Mouse (Mus musculus): Measurements from ENCODE around the gene Rims4. TPM values are rescaled to one million over a fixed set of nuclear protein-coding genes. Genes with fewer than 3 reads are reported as not detected.

The Rims4 gene
- polyA plus RNA-seq, 1 experiment: 30.3 TPM

DNA sequence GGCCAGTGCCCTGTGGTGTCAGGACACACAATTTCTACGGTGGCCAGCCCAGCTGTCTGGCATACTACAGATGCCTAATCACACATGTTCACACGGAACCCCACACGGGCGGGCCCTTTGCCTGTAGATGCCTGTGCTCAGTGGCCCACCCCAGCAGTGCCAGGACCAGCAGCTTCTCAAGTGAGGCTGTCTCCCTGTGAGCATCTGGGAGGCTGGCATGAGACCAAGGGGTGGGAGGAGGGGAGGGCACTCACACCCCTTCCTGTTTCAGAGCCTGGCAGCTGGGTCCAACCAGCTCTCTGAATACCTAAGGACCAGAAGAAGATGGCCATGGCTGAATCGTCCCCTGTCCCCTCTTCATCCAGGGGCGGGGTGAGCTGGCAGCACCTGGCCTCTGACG is 43.0 kb downstream of the Rims4 start:
- Histone ChIP-seq H3K27me3 (ENCODE audit: control insufficient read depth, insufficient read depth, low read length) (no peaks in the 10 kb centered on the region), H3K4me1 (ENCODE audit: control insufficient read depth, insufficient read depth, low read length) (peaks cover 31% of the 10 kb centered on the region), H3K27ac (ENCODE audit: insufficient read depth, low read length) (no peak overlapping the region), H3K4me3 (replicated peaks; ENCODE audit: insufficient read depth, low read depth, low read length) (no peak overlapping the region)
- no peak for TF ChIP-seq POLR2A (IDR thresholded peaks at IDR 0.05; ENCODE audit: borderline replicate concordance, insufficient read depth, low read length)
- TF ChIP-seq CTCF (IDR thresholded peaks at IDR 0.05; ENCODE audit: borderline replicate concordance, insufficient read depth, low read depth, low read length): no peak
- 45% methylated on average over 7 of the region's 7 CpGs for WGBS
- no peak for DNase-seq

DNA sequence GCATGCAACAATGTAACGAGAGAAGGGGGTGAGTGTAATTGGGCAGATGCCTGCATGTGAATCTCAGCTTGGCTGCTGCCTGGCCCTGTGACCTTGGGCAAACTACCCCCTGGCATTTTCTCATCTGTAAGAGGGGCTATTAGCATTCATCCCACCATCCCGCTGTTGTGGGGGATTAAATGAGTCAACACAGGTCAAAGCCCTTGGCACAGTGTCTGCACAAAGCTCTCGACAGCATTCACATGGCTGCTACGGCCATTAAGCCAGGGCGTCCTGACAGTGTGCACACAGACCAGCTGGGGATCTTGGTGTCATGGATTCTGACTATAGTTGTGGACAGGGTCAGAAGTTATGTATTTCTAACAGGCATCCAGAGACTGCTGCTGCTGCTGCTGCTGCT is 43.6 kb downstream of the Rims4 start:
- Histone ChIP-seq H3K27ac (ENCODE audit: insufficient read depth, low read length) (no peak overlapping the region), H3K4me3 (replicated peaks; ENCODE audit: insufficient read depth, low read depth, low read length) (no peak overlapping the region), H3K4me1 (ENCODE audit: control insufficient read depth, insufficient read depth, low read length) (peaks cover 31% of the 10 kb centered on the region), H3K27me3 (ENCODE audit: control insufficient read depth, insufficient read depth, low read length) (no peaks in the 10 kb centered on the region)
- no peak for DNase-seq
- TF ChIP-seq POLR2A (IDR thresholded peaks at IDR 0.05; ENCODE audit: borderline replicate concordance, insufficient read depth, low read length) (no peak), CTCF (IDR thresholded peaks at IDR 0.05; ENCODE audit: borderline replicate concordance, insufficient read depth, low read depth, low read length) (no peak)
- WGBS: 55% methylated on average over 5 of the region's 5 CpGs

DNA sequence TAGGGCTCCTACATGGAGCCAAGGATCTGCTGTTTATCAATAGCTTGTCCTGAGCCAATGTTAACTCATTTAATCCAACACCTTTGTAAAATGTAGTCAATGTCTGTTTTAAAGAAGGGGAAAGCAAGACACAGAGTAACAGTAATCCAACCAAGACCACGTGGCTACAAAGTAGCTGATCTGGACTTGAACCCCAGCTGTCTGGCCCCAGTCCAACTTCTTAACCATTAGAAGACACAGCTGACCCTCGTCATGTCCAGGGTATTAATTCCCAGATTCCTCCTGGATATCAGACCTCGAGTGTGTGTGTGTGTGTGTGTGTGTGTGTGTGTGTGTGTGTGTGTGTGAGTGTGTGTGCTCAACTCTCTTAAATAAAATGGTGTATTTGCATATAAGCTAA is 46.6 kb downstream of the Rims4 start:
- DNase-seq: no peak
- Histone ChIP-seq H3K4me1 (ENCODE audit: control insufficient read depth, insufficient read depth, low read length) (peaks cover 28% of the 10 kb centered on the region), H3K27me3 (ENCODE audit: control insufficient read depth, insufficient read depth, low read length) (no peaks in the 10 kb centered on the region), H3K27ac (ENCODE audit: insufficient read depth, low read length) (no peak overlapping the region), H3K4me3 (replicated peaks; ENCODE audit: insufficient read depth, low read depth, low read length) (no peak overlapping the region)
- WGBS: 52% methylated on average over 3 of the region's 3 CpGs
- TF ChIP-seq POLR2A (IDR thresholded peaks at IDR 0.05; ENCODE audit: borderline replicate concordance, insufficient read depth, low read length) (no peak), CTCF (IDR thresholded peaks at IDR 0.05; ENCODE audit: borderline replicate concordance, insufficient read depth, low read depth, low read length) (no peak)

DNA sequence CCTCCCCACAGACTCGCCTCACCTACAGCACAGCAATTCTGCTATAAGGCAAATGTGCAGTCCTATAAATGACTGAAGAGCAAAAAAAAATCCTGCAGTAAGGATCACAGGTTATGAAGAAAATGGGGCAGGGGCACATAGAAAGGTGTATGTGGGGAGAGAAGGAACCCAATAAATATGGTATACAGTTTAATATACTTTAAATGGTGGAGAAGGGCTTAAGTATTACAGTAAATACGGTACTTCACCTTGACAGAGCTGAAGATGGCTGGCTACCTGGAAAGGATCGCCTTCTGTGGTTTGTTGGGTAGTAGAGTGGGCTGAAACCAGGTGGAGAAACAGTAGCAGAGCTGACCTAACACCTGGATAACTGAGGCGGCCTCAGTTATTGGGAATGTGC is 47.2 kb downstream of the Rims4 start:
- no peak for DNase-seq
- 92% methylated on average over 4 of the region's 4 CpGs for WGBS
- Histone ChIP-seq H3K4me3 (replicated peaks; ENCODE audit: insufficient read depth, low read depth, low read length) (no peak overlapping the region), H3K27ac (ENCODE audit: insufficient read depth, low read length) (no peak overlapping the region), H3K4me1 (ENCODE audit: control insufficient read depth, insufficient read depth, low read length) (peaks cover 24% of the 10 kb centered on the region), H3K27me3 (ENCODE audit: control insufficient read depth, insufficient read depth, low read length) (no peaks in the 10 kb centered on the region)
- no peak for TF ChIP-seq CTCF (IDR thresholded peaks at IDR 0.05; ENCODE audit: borderline replicate concordance, insufficient read depth, low read depth, low read length)
- no peak for TF ChIP-seq POLR2A (IDR thresholded peaks at IDR 0.05; ENCODE audit: borderline replicate concordance, insufficient read depth, low read length)

DNA sequence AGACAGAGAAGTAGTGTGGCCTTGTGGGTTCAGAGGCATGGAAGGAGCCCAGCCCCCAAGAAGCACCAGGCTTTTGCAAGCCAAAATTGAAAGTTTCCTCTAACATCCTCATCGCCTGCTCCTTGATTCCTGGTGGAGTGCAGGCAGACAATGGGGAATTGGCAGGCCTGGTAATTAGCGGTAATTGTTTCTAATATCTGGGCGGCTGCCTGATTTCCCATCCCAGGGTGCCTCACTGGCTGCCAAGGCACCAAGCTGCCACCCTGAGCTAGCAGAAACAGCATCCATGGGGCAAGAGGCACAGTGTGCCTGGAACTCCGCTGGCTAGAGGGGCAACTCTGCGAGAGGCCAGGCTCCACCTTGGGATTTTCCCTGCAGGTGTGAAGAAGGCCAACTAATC is 48.7 kb downstream of the Rims4 start:
- peaks cover 25% of the 10 kb centered on the region for H3K4me1 ChIP-seq (ENCODE audit: control insufficient read depth, insufficient read depth, low read length)
- no peak overlapping the region for H3K4me3 ChIP-seq (replicated peaks; ENCODE audit: insufficient read depth, low read depth, low read length)
- H3K27ac ChIP-seq (ENCODE audit: insufficient read depth, low read length): no peak overlapping the region
- H3K27me3 ChIP-seq (ENCODE audit: control insufficient read depth, insufficient read depth, low read length): no peaks in the 10 kb centered on the region
- TF ChIP-seq CTCF (IDR thresholded peaks at IDR 0.05; ENCODE audit: borderline replicate concordance, insufficient read depth, low read depth, low read length) (no peak), POLR2A (IDR thresholded peaks at IDR 0.05; ENCODE audit: borderline replicate concordance, insufficient read depth, low read length) (no peak)
- DNase-seq: peak in 1 of 2 experiments; percentile 52
- 17% methylated on average over 5 of the region's 5 CpGs for WGBS

DNA sequence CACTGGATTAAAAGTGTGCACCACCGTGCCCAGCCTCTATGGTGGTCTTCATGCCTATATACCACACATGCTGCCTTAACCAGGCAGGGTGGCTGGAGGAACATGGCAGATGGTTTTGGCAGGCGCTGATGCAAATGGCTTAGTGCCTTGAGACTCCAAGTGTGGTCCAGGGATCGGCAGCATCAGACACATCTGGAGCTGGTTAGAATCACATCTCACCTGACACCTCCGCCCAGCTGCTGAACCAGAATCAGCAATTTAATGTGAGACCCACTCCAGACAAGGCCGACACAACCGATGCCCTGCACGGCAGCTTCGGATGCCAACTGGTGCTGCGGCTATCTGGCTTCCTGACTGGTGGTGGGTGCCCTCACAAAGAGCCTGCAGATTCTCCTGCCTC is 52.4 kb downstream of the Rims4 start:
- H3K4me1 ChIP-seq (ENCODE audit: control insufficient read depth, insufficient read depth, low read length): peaks cover 49% of the 10 kb centered on the region
- H3K27ac ChIP-seq (ENCODE audit: insufficient read depth, low read length): no peak overlapping the region
- H3K4me3 ChIP-seq (replicated peaks; ENCODE audit: insufficient read depth, low read depth, low read length): no peak overlapping the region
- 91% methylated on average over 9 of the region's 9 CpGs for WGBS
- H3K27me3 ChIP-seq (ENCODE audit: control insufficient read depth, insufficient read depth, low read length): no peaks in the 10 kb centered on the region
- TF ChIP-seq POLR2A (IDR thresholded peaks at IDR 0.05; ENCODE audit: borderline replicate concordance, insufficient read depth, low read length): no peak
- TF ChIP-seq CTCF (IDR thresholded peaks at IDR 0.05; ENCODE audit: borderline replicate concordance, insufficient read depth, low read depth, low read length): no peak
- DNase-seq: no peak

DNA sequence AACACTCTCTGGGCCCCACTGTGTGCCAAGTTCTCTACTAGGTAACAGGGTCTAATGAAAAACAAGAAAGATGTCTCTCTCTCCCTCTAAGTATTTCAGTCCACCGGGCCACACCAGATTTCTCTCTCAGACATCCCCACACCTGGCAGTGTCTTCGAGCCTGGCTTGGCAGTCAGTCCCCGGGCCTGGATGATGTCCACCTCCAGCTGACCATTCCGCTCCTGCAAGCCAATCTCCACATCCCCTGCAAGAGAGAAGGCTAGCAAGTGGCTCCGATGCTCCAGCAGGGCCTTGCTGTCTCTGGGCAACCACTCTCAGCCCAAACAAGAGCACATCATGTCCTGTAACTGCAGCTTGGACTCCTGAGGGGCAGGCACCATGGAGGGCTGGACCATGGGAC is 53.2 kb downstream of the Rims4 start:
- no peaks in the 10 kb centered on the region for H3K27me3 ChIP-seq (ENCODE audit: control insufficient read depth, insufficient read depth, low read length)
- TF ChIP-seq CTCF (IDR thresholded peaks at IDR 0.05; ENCODE audit: borderline replicate concordance, insufficient read depth, low read depth, low read length) (no peak), POLR2A (IDR thresholded peaks at IDR 0.05; ENCODE audit: borderline replicate concordance, insufficient read depth, low read length) (no peak)
- peak; percentile 69 to 70 for DNase-seq
- 9% methylated on average over 5 of the region's 5 CpGs for WGBS
- H3K27ac ChIP-seq (ENCODE audit: insufficient read depth, low read length): no peak overlapping the region
- H3K4me3 ChIP-seq (replicated peaks; ENCODE audit: insufficient read depth, low read depth, low read length): no peak overlapping the region
- H3K4me1 ChIP-seq (ENCODE audit: control insufficient read depth, insufficient read depth, low read length): peaks cover 48% of the 10 kb centered on the region

DNA sequence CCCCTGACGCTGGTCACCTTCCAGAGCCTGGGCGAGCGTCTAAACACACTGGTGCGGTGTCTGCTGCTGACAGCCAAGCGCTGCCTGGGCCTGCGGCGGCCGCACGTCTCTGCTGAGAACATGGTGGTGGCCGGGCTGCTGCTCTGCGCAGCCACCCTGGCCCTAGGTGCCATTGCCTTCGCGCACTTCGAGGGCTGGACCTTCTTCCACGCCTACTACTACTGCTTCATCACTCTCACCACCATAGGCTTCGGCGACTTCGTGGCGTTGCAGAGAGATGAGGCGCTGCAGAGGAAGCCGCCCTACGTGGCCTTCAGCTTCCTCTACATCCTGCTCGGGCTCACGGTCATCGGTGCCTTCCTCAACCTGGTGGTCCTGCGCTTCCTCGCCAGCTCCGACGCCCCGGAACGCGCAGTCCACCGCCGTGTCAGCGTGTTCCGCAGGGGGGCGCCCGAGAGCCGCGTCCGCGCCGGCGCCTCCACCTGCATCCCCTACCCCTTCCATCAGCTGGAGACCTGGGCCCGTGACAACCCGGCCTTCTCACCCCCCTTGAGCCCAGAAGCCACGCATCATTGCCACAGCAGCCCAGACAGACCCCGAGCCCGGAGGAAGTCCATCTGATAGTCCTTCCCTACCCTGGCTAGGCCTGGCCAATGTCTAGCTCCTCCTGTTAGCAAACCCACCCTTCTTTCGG is 60.1 kb downstream of the Rims4 start:
- Histone ChIP-seq H3K4me3 (replicated peaks; ENCODE audit: insufficient read depth, low read depth, low read length) (peak overlapping the region; percentile 28), H3K4me1 (ENCODE audit: control insufficient read depth, insufficient read depth, low read length) (peaks cover 13% of the 10 kb centered on the region), H3K27ac (ENCODE audit: insufficient read depth, low read length) (no peak overlapping the region), H3K27me3 (ENCODE audit: control insufficient read depth, insufficient read depth, low read length) (no peaks in the 10 kb centered on the region; the same call in 1 of the 2 replicates)
- DNase-seq: peak; percentile 53 to 80
- WGBS: 17% methylated on average over 50 of the region's 50 CpGs
- TF ChIP-seq POLR2A (IDR thresholded peaks at IDR 0.05; ENCODE audit: borderline replicate concordance, insufficient read depth, low read length) (no peak), CTCF (IDR thresholded peaks at IDR 0.05; ENCODE audit: borderline replicate concordance, insufficient read depth, low read depth, low read length) (peak; percentile 84)

Data from cerebellum, adult 2 months (tissue).